Mouse (Mus musculus): ENCODE measurements around the gene Smpd3.

The Smpd3 gene

DNA sequence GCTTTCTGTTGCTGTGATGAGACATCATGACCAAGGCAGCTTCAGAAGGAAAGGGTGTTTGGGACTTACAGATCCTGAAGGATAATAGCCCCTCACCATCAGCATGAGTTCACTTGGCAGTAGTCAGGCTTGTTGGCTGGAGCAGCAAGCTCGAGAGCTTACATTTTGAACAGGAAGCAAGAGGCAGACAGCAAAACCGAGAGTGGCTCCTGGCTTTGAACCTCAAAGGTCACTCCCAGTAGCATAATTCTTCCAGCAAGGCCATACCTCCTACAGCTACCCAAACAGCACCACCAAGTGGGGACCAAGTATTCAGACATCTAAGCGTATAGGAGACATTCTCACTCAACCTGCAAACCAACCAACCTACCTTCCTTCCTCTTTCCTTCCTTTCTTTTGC is 105.0 kb downstream of the Smpd3 start:
- no peak for DNase-seq (ENCODE audit: low read depth)

DNA sequence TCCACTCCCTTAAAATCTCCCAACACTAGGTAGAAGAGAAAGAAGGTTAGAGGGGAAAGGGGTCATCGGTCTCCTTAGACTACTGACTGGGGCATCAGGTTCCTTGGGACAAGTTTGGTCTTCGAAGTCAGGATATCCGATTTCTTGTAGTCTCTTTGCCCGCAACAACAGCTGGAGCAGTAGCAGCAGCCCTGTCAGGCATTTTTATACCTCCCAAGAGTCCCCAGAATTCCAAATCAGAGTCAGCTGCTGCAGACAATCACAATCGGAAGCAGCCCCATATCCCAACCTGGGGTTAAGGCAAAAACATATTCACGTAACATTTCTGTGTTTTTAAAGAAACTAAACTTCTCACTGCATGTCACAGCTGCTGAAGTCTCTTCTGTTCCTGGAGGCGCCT is 106.3 kb downstream of the Smpd3 start:
- DNase-seq (ENCODE audit: low read depth): no peak

DNA sequence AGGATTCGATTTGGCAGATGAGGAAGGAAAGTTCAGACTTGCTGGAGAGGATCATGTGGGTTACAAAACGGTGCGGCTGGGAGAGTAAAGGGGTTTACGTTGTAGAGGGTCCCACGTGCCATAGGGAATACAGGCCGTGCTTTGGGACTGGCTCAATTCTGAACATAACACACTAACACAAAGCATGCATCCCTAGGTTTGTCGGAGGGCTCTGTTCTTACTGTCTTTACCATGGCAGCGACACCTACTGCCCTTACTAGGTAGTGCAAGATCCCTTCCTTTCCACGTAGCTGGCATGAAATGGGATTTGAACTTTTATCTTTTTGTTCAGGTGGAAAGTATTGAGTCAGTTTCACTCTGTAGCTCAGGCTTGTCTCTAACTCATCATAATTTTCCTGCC is 111.2 kb downstream of the Smpd3 start:
- DNase-seq (ENCODE audit: low read depth): peak; percentile 71

DNA sequence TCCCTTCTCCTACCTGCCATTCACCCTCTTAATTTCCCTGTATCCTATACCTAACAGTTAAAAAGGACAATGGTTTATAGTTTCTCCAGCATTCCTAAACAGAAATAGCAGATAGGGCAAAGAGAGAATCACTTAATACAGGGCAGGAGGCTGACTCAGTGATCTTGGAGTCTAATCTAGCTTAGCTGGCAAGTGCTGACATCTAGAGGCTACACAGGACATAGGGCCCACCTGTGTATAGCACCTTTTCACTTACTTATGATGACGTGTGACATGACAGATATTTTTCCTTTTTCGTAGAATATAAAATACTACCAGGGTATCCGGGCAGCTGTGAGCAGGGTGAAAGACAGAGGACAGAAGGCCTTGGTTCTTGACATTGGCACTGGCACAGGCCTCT is 118.2 kb downstream of the Smpd3 start:
- DNase-seq (ENCODE audit: low read depth): no peak

DNA sequence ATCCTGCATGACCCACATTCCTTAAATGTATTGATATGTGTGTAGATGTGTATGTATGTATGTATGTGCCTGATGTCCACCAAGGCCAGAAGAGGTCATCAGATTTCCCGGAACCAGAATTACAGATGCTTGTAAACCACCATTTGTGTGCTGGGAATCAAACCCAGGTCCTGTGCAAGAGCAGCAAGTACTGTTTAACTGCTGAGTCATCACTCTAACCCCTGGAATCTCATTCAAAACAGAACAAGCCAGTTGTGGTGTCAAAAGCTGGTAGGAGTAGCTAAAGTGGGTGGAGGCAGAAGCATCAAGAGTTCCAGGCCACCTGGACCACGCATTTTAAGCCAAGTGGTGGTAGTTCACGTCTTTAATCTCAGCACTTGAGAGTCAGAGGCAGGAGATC is 123.8 kb downstream of the Smpd3 start:
- no peak for DNase-seq (ENCODE audit: low read depth)

DNA sequence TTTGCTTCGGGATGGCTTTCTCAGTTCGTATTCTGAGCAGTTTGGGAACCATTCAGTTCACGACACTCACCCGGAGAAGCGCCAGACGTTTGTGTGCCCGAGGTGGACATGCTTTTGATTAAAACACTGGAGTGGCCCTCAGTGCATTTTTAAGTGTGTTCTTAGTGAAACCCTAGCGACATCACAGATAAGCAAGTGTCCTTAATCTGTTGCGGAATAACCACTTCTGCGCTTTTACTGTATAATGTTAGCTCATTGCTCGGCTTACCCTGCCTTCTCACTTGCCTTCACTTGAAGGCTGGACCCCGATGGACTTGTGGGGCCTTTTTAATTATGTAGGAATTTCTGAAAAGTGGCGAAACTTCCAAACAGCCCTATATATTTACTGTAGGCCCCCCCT is 126.4 kb downstream of the Smpd3 start:
- no peak for DNase-seq (ENCODE audit: low read depth)

DNA sequence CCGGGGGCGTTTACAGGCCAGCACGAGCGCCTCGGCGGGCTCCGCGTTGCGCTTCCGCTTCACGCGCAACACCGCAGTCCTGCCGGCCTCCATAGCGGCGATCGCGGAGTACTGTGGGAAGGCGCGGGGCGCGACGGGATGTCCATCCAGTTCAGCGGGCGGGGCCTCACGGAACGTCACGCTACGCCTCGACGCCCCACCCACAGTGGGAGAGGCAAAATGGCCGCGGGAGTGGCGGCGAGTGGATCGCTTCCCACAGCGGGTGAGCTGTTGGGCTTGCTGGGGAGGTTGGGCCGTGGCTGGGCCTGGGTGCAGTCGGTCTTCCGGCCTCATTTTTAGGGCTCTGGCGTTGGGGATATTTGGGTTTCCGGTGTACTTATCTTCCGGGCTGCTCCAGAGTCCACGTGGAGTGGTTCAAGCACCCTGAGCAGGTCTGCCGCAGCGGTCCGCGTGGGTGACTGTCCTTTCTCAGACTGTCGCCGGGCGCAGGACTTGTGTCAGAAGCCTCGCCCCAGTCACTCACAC is 126.9 kb downstream of the Smpd3 start, which contains the start of the genes Slc7a6os and Prmt7:
Slc7a6os (minus strand) TSS at position 115 of the 525 bp plus-strand sequence.
Prmt7 (plus strand) TSS at position 116 of the 525 bp plus-strand sequence.
- DNase-seq (ENCODE audit: low read depth): peak; percentile 93

DNA sequence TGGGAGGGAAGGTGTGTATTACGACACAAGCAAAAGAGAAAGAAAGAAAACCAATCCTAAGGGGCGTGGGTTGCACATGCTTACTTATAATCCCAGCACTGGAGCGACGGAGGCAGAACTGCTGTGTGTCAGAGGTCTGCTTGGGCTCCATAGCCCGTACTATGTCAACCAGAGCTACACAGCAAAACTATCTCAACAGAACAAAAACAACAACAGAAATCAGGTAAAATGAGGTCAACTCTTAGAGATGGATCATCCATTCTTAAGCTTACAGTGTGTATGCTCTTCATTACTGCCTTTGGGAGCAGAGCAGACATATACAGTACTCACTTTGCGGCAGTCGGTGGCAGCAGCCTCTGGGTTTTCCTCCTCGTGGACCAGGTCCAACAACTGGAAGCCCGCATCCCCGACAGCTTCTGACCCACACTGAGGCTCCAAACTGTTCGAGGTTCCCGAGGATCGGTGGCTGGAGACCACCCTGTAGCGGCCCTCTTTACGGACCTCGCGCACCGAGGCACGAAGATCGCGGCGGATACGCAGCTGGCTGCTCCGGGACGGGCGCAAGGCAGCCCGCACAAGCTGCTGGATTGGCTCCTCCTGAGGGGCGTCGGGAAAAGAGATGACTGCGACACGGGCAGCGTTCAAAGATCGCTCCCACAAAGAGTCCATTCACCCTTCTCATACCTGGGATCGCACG is 127.6 kb downstream of the Smpd3 start:
- peak; percentile 54 for DNase-seq (ENCODE audit: low read depth)

Measured in naive thymus-derived CD4-positive, alpha-beta T cell, adult 2 months (primary cell).